Mouse (Mus musculus) mouse trophoblast stem cell (cell line): ENCODE measurements around the gene Casp2.

Source experiments
- in situ Hi-C, 2 experiments: fragments of 300-500 bp; cut with MseI, MboI; formaldehyde crosslinking; loops; 2 replicates in 1 of 2; 3 replicates in 1 of 2; pipeline ENCODE4 v1.15.1; 2025

The Casp2 gene

GRCm38 (mm10) chr6:42264626-42265312 is at the start of gene Casp2:
Gene Casp2 (plus strand): TSS chr6:42264985.
- in situ Hi-C loops = loop anchor here in 1 of 2 experiments (5.0 kb wide), 1 partner anchor 37 kb away; no protein-coding TSS in a partner anchor

- in situ Hi-C loops = no loop called here
These were observed 49.8 kb upstream of the Casp2 start, which contains the start of gene Tas2r144 for GRCm38 (mm10) chr6:42215028-42215427. Gene Tas2r144 (plus strand): TSS chr6:42215328.

GRCm38 (mm10) chr6:42222286-42222685 is 42.5 kb upstream of the Casp2 start:
- in situ Hi-C loops = loop anchor here in 1 of 2 experiments (10.0 kb wide), 1 partner anchor 103 kb away; the partner anchor contains the start of gene Fam131b

- in situ Hi-C loops = loop anchor here in 1 of 2 experiments (5.0 to 10.0 kb wide), 2 partner anchors 37 to 100 kb away; partner anchors contain the start of genes Casp2, Fam131b and Tmem139
These were observed 39.7 kb upstream of the Casp2 start for GRCm38 (mm10) chr6:42225046-42225445.

GRCm38 (mm10) chr6:42227240-42228101 is 37.3 kb upstream of the Casp2 start:
- in situ Hi-C loops = loop anchor here in 1 of 2 experiments (5.0 to 10.0 kb wide), 2 partner anchors 35 to 97 kb away; partner anchors contain the start of genes Casp2, Fam131b and Tmem139

- in situ Hi-C loops = loop anchor here in 1 of 2 experiments (5.0 to 10.0 kb wide), 2 partner anchors 33 to 95 kb away; partner anchors contain the start of genes Casp2, Fam131b and Tmem139
These were observed 35.2 kb upstream of the Casp2 start for GRCm38 (mm10) chr6:42229610-42230009.

GRCm38 (mm10) chr6:42231191-42231590 is 33.6 kb upstream of the Casp2 start:
- in situ Hi-C loops = no loop called here

- in situ Hi-C loops = no loop called here
These were observed 27.4 kb upstream of the Casp2 start for GRCm38 (mm10) chr6:42237276-42237805.

GRCm38 (mm10) chr6:42241311-42242045 is 23.3 kb upstream of the Casp2 start:
- in situ Hi-C loops = no loop called here

GRCm38 (mm10) chr6:42245711-42246353 is 19.0 kb upstream of the Casp2 start, which contains the start of gene Gstk1:
Gene Gstk1 (plus strand): TSS chr6:42245935.
- in situ Hi-C loops = no loop called here

- in situ Hi-C loops = no loop called here
These were observed 17.6 kb upstream of the Casp2 start for GRCm38 (mm10) chr6:42247173-42247572.

- in situ Hi-C loops = no loop called here
These were observed 16.8 kb upstream of the Casp2 start for GRCm38 (mm10) chr6:42247981-42248380.

- in situ Hi-C loops = no loop called here
These were observed 13.0 kb upstream of the Casp2 start for GRCm38 (mm10) chr6:42251791-42252190.

- in situ Hi-C loops = no loop called here
These were observed 11.7 kb upstream of the Casp2 start for GRCm38 (mm10) chr6:42253103-42253502.

- in situ Hi-C loops = no loop called here
These were observed 7.4 kb upstream of the Casp2 start for GRCm38 (mm10) chr6:42257303-42257863.

GRCm38 (mm10) chr6:42260430-42260829 is 4.4 kb upstream of the Casp2 start:
- in situ Hi-C loops = loop anchor here in 1 of 2 experiments (5.0 kb wide), 1 partner anchor 33 kb away; no protein-coding TSS in a partner anchor

GRCm38 (mm10) chr6:42261524-42262170 is 3.1 kb upstream of the Casp2 start, which contains the start of gene Tmem139:
Gene Tmem139 (plus strand): TSS chr6:42261970.
- in situ Hi-C loops = loop anchor here in 1 of 2 experiments (5.0 kb wide), 1 partner anchor 34 kb away; no protein-coding TSS in a partner anchor

- in situ Hi-C loops = no loop called here
These were observed 876 bp downstream of the Casp2 start for GRCm38 (mm10) chr6:42265391-42266330.
